Mouse (Mus musculus) WW6 (cell line): ENCODE measurements at regions not wholly inside any gene's neighbourhood (a gene's known extent, or its start where the extent isn't known, plus 50 kb on each side); places are given as distances from the start of the nearest gene placed in this dataset.

Experiments used
- DNase-seq: peaks from one replicate; pipeline ENCODE4 v3.0.0-alpha.2; 2013; ENCODE audit warnings: low read depth, low spot score

DNA sequence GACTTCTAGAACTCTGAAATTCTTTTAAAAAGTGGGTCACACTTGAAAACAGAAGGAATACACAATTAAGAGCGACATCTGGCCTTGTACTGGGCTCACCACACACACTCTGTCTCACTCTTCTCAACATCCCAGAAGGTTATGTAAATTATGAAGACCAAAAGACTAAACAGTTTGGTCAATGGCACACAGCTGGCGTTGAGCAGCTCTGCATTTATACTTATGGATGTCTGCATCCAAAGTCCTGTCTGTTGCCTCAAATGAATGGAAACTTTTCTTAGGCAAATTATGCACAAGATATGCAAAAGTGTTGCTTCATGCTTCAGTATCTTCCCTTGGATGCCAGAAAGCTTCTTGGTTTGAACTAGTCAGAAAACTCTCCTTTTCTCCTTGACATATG, 323.5 kb downstream of the Ppp3ca start:
- DNase-seq: no peak

DNA sequence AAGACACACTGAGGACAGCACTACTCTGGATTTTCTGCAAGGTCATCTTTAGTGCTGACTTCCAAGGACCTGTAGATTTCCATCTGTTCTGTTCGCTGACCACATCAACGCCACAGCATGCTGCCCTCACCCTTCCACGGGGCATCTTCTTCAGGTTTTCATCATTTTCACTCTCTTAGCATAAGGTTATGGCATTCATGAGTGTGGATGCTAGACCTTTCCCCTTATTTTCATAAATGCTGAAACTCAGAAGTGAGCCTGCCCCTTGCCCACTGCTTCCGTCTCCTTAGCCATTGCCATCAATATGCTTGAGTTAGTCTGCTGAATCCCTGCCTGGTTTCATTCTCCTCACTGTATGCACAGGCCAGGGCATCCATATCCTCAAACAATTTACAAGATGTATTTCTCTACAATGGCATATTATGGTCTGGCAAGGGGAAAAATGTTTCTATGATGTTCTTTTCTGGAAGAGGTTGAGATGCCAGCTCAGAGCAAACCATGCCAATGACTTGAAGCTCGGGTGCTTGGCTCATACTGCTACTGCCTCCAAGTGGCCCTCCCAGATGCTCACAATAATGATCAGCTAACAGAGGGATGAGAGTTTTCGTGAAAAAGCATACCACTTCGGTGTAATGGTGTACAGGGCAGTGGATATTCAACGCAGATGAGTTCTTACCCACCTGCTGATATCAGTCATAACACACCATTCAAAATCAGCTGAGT, 324.6 kb downstream of the Ppp3ca start:
- no peak for DNase-seq

GRCm38 (mm10) chr3:136995611-136996335, 325.8 kb downstream of the Ppp3ca start:
- DNase-seq: no peak

DNA sequence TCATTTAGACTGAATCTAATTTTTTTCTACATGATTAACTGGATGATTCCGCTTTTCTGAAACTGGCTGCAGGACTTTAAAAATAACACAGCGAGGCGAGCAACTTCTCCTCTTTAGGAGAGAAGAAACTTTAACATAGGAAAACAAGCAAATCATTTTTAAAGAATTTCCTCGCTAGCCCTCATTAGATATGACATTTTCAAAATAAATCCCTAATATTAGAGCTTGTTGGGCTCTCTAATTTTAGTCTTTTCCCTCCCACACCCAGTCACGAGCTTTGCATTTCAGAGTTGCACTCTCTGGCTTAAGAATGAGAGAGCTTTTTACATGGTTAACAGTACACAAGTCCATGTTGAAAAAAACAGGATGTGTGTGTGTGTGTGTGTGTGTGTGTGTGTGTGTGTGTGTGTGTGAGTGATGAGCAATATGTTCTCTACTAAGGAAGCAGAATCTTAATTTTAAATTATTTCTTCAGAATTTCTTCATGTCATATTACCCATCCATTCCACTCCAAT, 326.5 kb downstream of the Ppp3ca start:
- no peak for DNase-seq

GRCm38 (mm10) chr3:137011551-137011950, 329.3 kb upstream of the Emcn start:
- no peak for DNase-seq

GRCm38 (mm10) chr3:137014686-137015085, 326.2 kb upstream of the Emcn start:
- DNase-seq: peak; percentile 1

GRCm38 (mm10) chr3:137015199-137015598, 325.7 kb upstream of the Emcn start:
- no peak for DNase-seq

DNA sequence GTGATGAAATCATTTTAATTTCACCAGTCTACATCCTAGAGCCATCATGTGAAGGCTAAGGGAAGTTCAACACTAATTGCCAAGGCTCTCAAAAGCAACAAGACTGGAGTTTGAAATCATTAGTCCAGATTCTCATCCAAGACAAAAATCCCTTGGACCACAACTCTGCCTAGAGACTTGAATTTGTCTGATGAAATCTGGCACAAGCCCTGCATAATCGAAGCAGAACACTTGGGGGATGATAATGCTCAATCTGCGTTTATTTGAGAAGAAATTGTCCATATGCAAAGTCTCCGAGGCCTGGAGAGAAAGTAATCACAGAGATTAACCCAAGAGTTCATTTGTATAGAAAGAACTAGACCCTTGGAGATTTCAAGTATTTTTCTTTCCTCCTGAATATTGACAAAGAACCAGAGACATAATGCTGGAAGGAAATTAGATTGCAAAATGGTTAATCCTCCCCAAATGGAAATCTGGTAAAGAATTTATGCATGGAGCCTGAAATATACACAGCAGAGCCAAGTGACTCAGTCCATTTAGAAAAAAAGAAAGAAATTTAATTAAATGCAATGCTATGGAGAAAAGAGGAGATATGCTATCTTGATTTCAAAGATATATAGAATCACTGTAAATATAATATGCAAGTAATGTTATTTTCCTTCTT, 320.8 kb upstream of the Emcn start:
- DNase-seq: no peak

DNA sequence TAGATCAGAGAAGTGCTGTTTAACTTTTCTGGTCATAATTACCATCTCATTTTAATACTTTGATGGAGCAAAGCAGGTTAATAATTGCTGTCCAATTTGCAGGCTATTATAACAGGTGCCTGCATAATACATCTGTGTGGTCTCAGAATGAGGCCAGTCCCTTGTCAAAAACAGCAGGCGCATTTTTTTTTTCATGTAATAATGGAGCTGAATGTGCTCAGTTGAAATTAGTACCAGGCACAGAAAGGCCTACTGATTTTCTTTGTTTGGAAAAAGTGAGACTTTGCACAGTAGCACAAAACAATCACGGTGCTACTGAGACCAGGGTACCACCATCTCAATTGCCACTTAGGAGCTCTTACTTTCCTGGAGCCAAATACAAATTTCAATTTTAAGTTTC, 311.3 kb upstream of the Emcn start:
- DNase-seq: no peak

DNA sequence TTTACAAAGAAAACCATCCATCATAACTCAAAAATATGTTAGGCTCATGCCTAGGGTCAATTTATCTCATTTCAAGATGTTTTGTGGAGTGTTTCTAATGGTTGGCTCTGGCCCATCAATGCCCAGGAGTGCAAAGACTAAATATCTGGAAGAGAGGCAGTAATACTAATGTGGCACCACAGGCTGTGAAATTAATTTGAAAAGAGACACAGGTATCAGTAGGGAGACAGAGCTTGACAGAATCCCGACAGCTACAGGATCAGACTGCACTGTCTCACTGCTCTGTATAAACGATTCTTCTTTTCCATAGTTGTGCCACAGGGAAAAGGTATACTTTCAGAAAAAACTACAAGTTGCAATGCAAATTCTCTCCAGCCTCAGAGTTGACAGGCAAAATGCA, 308.1 kb upstream of the Emcn start:
- no peak for DNase-seq

- DNase-seq: no peak
Measured at GRCm38 (mm10) chr3:137039638-137040037, 301.2 kb upstream of the Emcn start.

DNA sequence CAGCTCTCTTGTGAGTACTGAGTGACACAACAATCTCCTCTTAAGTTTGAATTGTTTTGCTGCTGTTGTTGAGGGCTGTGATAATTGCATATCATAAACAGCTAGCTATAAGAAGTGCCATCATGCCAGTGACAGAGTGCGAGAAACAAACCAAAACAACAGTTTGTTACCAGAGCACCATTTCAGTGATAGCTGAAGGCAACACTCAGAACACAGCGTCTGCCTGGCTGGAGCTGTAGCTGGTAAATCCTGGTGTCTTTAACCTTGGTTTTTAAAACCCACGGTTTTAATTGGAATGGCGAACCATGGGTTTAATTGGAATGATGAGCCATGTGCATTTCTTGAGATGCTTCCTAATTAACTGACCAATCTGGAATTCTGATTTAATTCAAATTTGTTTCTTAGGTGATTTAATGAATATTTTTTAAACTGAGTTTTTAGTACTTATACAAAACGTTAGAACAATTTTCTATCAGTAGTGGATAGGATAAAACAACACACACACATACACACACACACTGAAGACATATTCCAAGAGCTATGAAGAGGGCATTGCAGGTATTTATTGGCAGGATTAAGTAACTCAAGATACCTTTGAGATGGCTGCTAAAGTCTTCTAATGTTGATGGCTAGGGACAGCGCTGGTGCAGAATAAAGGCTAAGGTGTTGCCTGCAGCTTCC, 284.2 kb upstream of the Emcn start:
- no peak for DNase-seq

- no peak for DNase-seq
Measured at GRCm38 (mm10) chr3:137057225-137057910, 283.5 kb upstream of the Emcn start.

DNA sequence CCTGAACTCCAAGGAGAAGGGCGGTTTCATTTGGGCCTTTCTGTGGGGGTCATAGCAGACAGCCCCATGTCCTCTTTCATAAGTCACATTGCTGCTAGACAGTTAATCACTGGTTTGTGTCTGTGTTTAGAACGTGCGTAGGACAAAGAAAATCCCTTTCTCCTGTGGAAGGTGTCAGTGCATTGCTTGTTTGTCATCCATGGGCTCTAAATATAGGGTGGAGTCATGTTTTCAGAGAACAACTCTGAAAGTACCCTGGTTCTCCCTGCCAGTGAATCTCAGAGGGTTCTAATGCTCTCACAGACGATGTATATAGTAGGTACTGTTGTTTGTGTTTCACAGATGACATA, 283.0 kb upstream of the Emcn start:
- DNase-seq: no peak

DNA sequence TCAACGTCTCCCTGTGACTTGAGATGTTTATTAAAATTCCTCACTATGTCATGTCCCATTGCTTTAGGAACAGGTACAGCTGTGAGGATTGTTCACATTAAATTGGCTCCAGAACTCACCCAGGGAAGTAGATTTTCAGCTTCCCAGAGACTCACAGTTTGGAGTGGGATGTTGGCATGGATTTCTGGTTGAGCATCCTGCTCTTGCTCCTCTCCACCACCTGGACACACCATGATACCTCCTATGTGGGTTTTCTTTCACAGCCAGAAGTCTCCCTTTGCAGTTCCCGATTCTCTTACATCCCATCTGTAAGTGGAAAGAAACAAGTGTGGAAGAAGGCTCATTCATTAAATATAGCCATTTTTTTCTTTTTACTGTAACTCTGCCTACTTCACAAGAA, 278.8 kb upstream of the Emcn start:
- no peak for DNase-seq

DNA sequence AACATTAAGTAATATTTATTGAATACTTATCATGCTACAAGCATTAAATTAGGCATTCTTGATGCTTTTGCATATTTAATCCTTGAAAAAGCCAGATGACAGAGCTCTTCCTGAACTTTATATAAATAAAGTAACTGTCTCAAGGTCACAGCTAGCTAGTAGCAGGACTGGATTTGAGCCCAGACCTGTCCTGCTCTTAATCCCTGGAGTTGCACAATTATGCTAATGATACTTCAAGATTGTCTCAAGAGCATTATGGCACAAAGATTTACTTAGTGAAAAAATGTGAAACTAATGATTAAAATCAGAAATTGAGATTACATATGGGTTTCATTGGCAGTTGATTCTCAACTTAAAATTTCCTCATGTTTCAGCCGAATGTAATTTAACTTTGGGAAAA, 273.5 kb upstream of the Emcn start:
- no peak for DNase-seq

DNA sequence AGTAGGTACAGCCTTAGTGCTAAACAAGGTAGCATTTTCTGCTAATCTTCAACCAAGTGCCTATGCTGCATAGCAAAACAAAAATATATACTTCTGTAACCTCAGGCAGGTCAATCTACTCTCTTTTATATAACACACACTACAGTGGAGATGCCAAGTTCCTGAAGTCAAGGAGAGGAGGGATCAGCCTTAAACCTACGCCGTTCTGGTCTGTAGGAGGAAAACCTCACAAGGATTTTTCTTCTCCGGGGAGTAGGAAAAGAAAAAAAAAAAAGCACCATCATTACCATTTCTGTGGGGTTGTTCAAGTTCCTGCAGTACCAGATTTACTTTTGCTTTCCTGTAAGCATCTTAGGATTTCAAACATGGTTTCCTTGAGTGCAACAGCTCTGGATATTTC, 271.5 kb upstream of the Emcn start:
- DNase-seq: no peak

DNA sequence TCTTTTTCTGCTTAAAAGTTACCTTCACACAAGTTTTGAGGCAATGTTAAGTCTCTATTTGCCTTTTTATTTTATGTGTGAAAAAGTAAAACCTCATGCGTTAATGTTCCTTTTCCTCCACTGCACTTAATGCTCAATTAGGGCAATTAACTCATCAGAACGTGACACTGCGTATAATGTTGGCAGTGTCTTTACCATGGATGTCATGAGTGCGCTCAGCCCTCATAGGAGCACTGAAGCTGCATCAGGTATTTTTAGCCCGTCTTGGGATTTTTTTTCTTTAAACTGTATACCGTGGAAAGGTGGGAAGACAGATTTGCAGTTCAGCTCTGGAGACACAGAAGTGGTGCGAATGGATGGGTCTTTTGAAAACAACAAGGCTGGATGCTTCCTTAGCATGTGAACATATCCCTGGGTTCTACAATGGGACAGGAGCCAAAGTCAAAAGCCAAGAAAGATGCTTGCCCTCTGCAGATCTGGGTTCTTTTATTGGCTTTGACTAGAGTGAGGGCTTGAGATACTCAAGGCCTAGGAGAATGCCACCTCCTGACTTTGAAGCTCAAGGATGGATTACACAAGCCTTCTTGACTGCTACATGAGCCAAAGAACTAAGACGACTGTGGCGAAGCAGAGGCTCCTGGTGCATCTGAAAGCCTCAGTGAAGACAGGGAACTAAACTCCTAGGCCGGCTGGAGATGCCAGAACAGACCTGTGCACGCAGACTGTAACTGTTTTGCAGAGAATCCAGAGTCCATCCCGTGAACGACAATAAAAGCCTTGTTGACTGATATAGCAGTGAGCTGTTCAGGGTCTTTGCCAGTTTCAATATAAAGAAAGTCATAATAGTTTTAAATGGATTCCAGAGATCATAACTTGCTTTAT, 262.9 kb upstream of the Emcn start:
- no peak for DNase-seq

- no peak for DNase-seq
Measured at GRCm38 (mm10) chr3:137078600-137078975, 262.3 kb upstream of the Emcn start.

- DNase-seq: no peak
Measured at GRCm38 (mm10) chr3:137086896-137087295, 254.0 kb upstream of the Emcn start.
